Mouse (Mus musculus): ENCODE measurements at regions not wholly inside any gene's neighbourhood (a gene's known extent, or its start where the extent isn't known, plus 50 kb on each side); places are given as distances from the start of the nearest gene placed in this dataset.

- H3K27ac ChIP-seq, result no peak overlapping the region
- H3K9ac ChIP-seq, result no peak overlapping the region
- no peak for ATAC-seq (ENCODE audit: low read depth)
- no peaks in the 10 kb centered on the region for H3K4me1 ChIP-seq (replicated peaks)
- H3K4me3 ChIP-seq (replicated peaks), result no peak overlapping the region
- no peaks in the 10 kb centered on the region for H3K27me3 ChIP-seq
- no peaks in the 10 kb centered on the region for H3K36me3 ChIP-seq
- H3K9me3 ChIP-seq (replicated peaks), result no peaks in the 10 kb centered on the region
- no peak for DNase-seq
- no peak overlapping the region for H3K4me2 ChIP-seq
- 53% methylated on average over 6 of the region's 6 CpGs for WGBS (ENCODE audit: insufficient replicate concordance)
These were observed 397.7 kb downstream of the Isl1 start for GRCm38 (mm10) chr13:115911524-115912459.

GRCm38 (mm10) chr13:115910866-115911449, 398.5 kb downstream of the Isl1 start:
- Histone ChIP-seq H3K9me3 (replicated peaks) (no peaks in the 10 kb centered on the region), H3K4me3 (replicated peaks) (no peak overlapping the region), H3K4me2 (no peak overlapping the region), H3K4me1 (replicated peaks) (no peaks in the 10 kb centered on the region), H3K27me3 (no peaks in the 10 kb centered on the region), H3K36me3 (no peaks in the 10 kb centered on the region), H3K27ac (no peak overlapping the region), H3K9ac (no peak overlapping the region)
- no peak for ATAC-seq (ENCODE audit: low read depth)
- WGBS (ENCODE audit: insufficient replicate concordance), result 63% methylated on average over 8 of the region's 8 CpGs
- no peak for DNase-seq

- H3K9me3 ChIP-seq (replicated peaks), result no peaks in the 10 kb centered on the region
- H3K9ac ChIP-seq, result no peak overlapping the region
- H3K36me3 ChIP-seq, result no peaks in the 10 kb centered on the region
- no peak overlapping the region for H3K4me2 ChIP-seq
- H3K27ac ChIP-seq, result no peak overlapping the region
- ATAC-seq (ENCODE audit: low read depth) (no peak), DNase-seq (no peak)
- H3K27me3 ChIP-seq, result no peaks in the 10 kb centered on the region
- no peaks in the 10 kb centered on the region for H3K4me1 ChIP-seq (replicated peaks)
- H3K4me3 ChIP-seq (replicated peaks), result no peak overlapping the region
- WGBS (ENCODE audit: insufficient replicate concordance), result 78% methylated on average over 1 of the region's 1 CpGs
These were observed 428.9 kb downstream of the Isl1 start for GRCm38 (mm10) chr13:115880616-115881015.

GRCm38 (mm10) chr13:115860480-115860879, 449.0 kb downstream of the Isl1 start:
- no peaks in the 10 kb centered on the region for H3K4me1 ChIP-seq (replicated peaks)
- H3K4me2 ChIP-seq, result no peak overlapping the region
- H3K9me3 ChIP-seq (replicated peaks), result no peaks in the 10 kb centered on the region
- WGBS (ENCODE audit: insufficient replicate concordance), result 13% methylated on average over 3 of the region's 3 CpGs
- no peak overlapping the region for H3K4me3 ChIP-seq (replicated peaks)
- ATAC-seq (ENCODE audit: low read depth), result no peak
- no peak for DNase-seq
- no peaks in the 10 kb centered on the region for H3K36me3 ChIP-seq
- no peak overlapping the region for H3K9ac ChIP-seq
- no peak overlapping the region for H3K27ac ChIP-seq
- no peaks in the 10 kb centered on the region for H3K27me3 ChIP-seq

- Histone ChIP-seq H3K4me2 (no peak overlapping the region), H3K9me3 (replicated peaks) (no peaks in the 10 kb centered on the region), H3K9ac (no peak overlapping the region), H3K36me3 (no peaks in the 10 kb centered on the region), H3K4me3 (replicated peaks) (no peak overlapping the region), H3K4me1 (replicated peaks) (no peaks in the 10 kb centered on the region), H3K27me3 (no peaks in the 10 kb centered on the region), H3K27ac (no peak overlapping the region)
- no peak for DNase-seq
- no peak for ATAC-seq (ENCODE audit: low read depth)
- 68% methylated on average over 4 of the region's 4 CpGs for WGBS (ENCODE audit: insufficient replicate concordance)
These were observed 452.9 kb downstream of the Isl1 start for GRCm38 (mm10) chr13:115856632-115857031.

- H3K9me3 ChIP-seq (replicated peaks), result no peaks in the 10 kb centered on the region
- H3K27ac ChIP-seq, result no peak overlapping the region
- no peak overlapping the region for H3K9ac ChIP-seq
- WGBS (ENCODE audit: insufficient replicate concordance), result 47% methylated on average over 3 of the region's 3 CpGs
- no peaks in the 10 kb centered on the region for H3K4me1 ChIP-seq (replicated peaks)
- no peaks in the 10 kb centered on the region for H3K36me3 ChIP-seq
- no peak overlapping the region for H3K4me2 ChIP-seq
- DNase-seq (no peak), ATAC-seq (ENCODE audit: low read depth) (no peak)
- H3K27me3 ChIP-seq, result no peaks in the 10 kb centered on the region
- H3K4me3 ChIP-seq (replicated peaks), result no peak overlapping the region
These were observed 456.7 kb downstream of the Isl1 start for GRCm38 (mm10) chr13:115852689-115853356.

- no peak for ATAC-seq (ENCODE audit: low read depth)
- no peak overlapping the region for H3K4me2 ChIP-seq
- WGBS (ENCODE audit: insufficient replicate concordance), result 53% methylated on average over 10 of the region's 10 CpGs
These were observed 466.4 kb downstream of the Isl1 start for GRCm38 (mm10) chr13:115843121-115843520.

GRCm38 (mm10) chr13:115836203-115836768, 473.2 kb downstream of the Isl1 start:
- Histone ChIP-seq H3K4me2 (no peak overlapping the region), H3K36me3 (no peaks in the 10 kb centered on the region), H3K4me3 (replicated peaks) (no peak overlapping the region), H3K4me1 (replicated peaks) (no peaks in the 10 kb centered on the region), H3K9ac (no peak overlapping the region), H3K27ac (no peak overlapping the region), H3K9me3 (replicated peaks) (no peaks in the 10 kb centered on the region), H3K27me3 (no peaks in the 10 kb centered on the region)
- ATAC-seq (ENCODE audit: low read depth), result no peak
- WGBS (ENCODE audit: insufficient replicate concordance), result 57% methylated on average over 6 of the region's 6 CpGs
- no peak for DNase-seq

More at GRCm38 (mm10) chr13:115843121-115843520, 466.4 kb downstream of the Isl1 start:
- H3K27ac ChIP-seq, result no peak overlapping the region
- no peaks in the 10 kb centered on the region for H3K4me1 ChIP-seq (replicated peaks)
- no peak overlapping the region for H3K9ac ChIP-seq
- H3K27me3 ChIP-seq, result no peaks in the 10 kb centered on the region
- DNase-seq, result no peak
- H3K4me3 ChIP-seq (replicated peaks), result no peak overlapping the region
- no peaks in the 10 kb centered on the region for H3K9me3 ChIP-seq (replicated peaks)
- H3K36me3 ChIP-seq, result no peaks in the 10 kb centered on the region

- DNase-seq (no peak), ATAC-seq (ENCODE audit: low read depth) (no peak)
- 60% methylated on average over 6 of the region's 6 CpGs for WGBS (ENCODE audit: insufficient replicate concordance)
- Histone ChIP-seq H3K4me3 (replicated peaks) (no peak overlapping the region), H3K4me2 (no peak overlapping the region), H3K4me1 (replicated peaks) (no peaks in the 10 kb centered on the region), H3K36me3 (no peaks in the 10 kb centered on the region), H3K9ac (no peak overlapping the region), H3K27me3 (no peaks in the 10 kb centered on the region), H3K9me3 (replicated peaks) (no peaks in the 10 kb centered on the region), H3K27ac (no peak overlapping the region)
These were observed 484.3 kb downstream of the Isl1 start for GRCm38 (mm10) chr13:115825191-115825590.

- H3K4me2 ChIP-seq, result no peak overlapping the region
- DNase-seq, result no peak
- H3K4me1 ChIP-seq (replicated peaks), result no peaks in the 10 kb centered on the region
- no peaks in the 10 kb centered on the region for H3K9me3 ChIP-seq (replicated peaks)
- ATAC-seq (ENCODE audit: low read depth), result no peak
- H3K4me3 ChIP-seq (replicated peaks), result no peak overlapping the region
- H3K27me3 ChIP-seq, result no peaks in the 10 kb centered on the region
- no peaks in the 10 kb centered on the region for H3K36me3 ChIP-seq
- H3K27ac ChIP-seq, result no peak overlapping the region
- no peak overlapping the region for H3K9ac ChIP-seq
- WGBS (ENCODE audit: insufficient replicate concordance), result 38% methylated on average over 1 of the region's 1 CpGs
These were observed 487.0 kb downstream of the Isl1 start for GRCm38 (mm10) chr13:115822527-115822926.

GRCm38 (mm10) chr13:115814211-115814610, 495.3 kb downstream of the Isl1 start:
- H3K4me1 ChIP-seq (replicated peaks), result no peaks in the 10 kb centered on the region
- no peaks in the 10 kb centered on the region for H3K9me3 ChIP-seq (replicated peaks)
- ATAC-seq (ENCODE audit: low read depth) (no peak), DNase-seq (no peak)
- H3K27me3 ChIP-seq, result no peaks in the 10 kb centered on the region
- 49% methylated on average over 2 of the region's 2 CpGs for WGBS (ENCODE audit: insufficient replicate concordance)
- no peak overlapping the region for H3K9ac ChIP-seq
- H3K27ac ChIP-seq, result no peak overlapping the region
- no peaks in the 10 kb centered on the region for H3K36me3 ChIP-seq
- H3K4me2 ChIP-seq, result no peak overlapping the region
- no peak overlapping the region for H3K4me3 ChIP-seq (replicated peaks)
